Mouse (Mus musculus) stomach, postnatal 0 days (tissue): Measurements from ENCODE around the gene Pou2f3. TPM values are rescaled to one million over a fixed set of nuclear protein-coding genes. Genes with fewer than 3 reads are reported as not detected.

Source experiments
- ATAC-seq: fragments of 200-750 bp; cut with Nextera tagmentation; 2 replicates; pipeline ENCODE4 v1.8.0; 2017; ENCODE audit not compliant: low FRiP score, low TSS enrichment
- DNase-seq: peaks from one replicate; pipeline ENCODE4 v3.0.0-alpha.2; 2016; ENCODE audit warnings: low spot score
- H3K27ac ChIP-seq: fragments of 300-500 bp; sonication (generic); replicated peaks from 2 replicates; pipeline ENCODE4 v1.5.1; 2014; ENCODE audit warnings: mild to moderate bottlenecking, control low read depth
- H3K27me3 ChIP-seq: fragments of 300-500 bp; sonication (generic); 2 replicates; pipeline ENCODE4 v1.6.1; 2014; ENCODE audit warnings: low read length; ENCODE audit not compliant: control insufficient read depth, insufficient read depth
- H3K36me3 ChIP-seq: fragments of 300-500 bp; sonication (generic); 2 replicates; pipeline ENCODE4 v1.6.1; 2014; ENCODE audit warnings: low read length, mixed read lengths; ENCODE audit not compliant: control insufficient read depth, insufficient read depth
- H3K4me1 ChIP-seq: fragments of 300-500 bp; sonication (generic); replicated peaks from 2 replicates; pipeline ENCODE4 v1.6.1; 2014; ENCODE audit warnings: antibody characterized with exemption; ENCODE audit not compliant: control insufficient read depth, insufficient read depth
- H3K4me2 ChIP-seq: fragments of 300-500 bp; sonication (generic); replicated peaks from 2 replicates; pipeline ENCODE4 v1.6.1; 2014; ENCODE audit warnings: low read depth, mild to moderate bottlenecking, control low read depth, moderate library complexity
- H3K4me3 ChIP-seq: fragments of 300-500 bp; sonication (generic); 2 replicates; pipeline ENCODE4 v1.5.1; 2014; ENCODE audit warnings: low read depth, low read length, control low read depth
- H3K9ac ChIP-seq: fragments of 300-500 bp; sonication (generic); 2 replicates; pipeline ENCODE4 v1.6.1; 2014; ENCODE audit warnings: mild to moderate bottlenecking, low read length, control low read depth, mixed read lengths
- H3K9me3 ChIP-seq: fragments of 300-500 bp; sonication (generic); 2 replicates; pipeline ENCODE4 v1.6.1; 2016; ENCODE audit warnings: low read length; ENCODE audit not compliant: control insufficient read depth
- CTCF ChIP-seq: IDR thresholded peaks from 2 replicates; pipeline ENCODE4 v1.5.1; 2016; ENCODE audit warnings: antibody characterized with exemption, low read depth, mild to moderate bottlenecking, moderate library complexity
- EP300 ChIP-seq: optimal IDR thresholded peaks from 2 replicates; pipeline ENCODE3; 2016; ENCODE audit warnings: antibody characterized with exemption
- WGBS: fragments of 180-500 bp; shearing (Covaris S2); extraction: QIAGEN DNeasy Blood & Tissue Kit; methylation state at CpG from one replicate; pipeline ENCODE4 v1.1.7; 2014; 5-methylcytosine and 5-hydroxymethylcytosine counted together
- polyA plus RNA-seq: library from polyadenylated mRNA; unstranded; fragments of >200 nt; fragmentation: Nextera tagmentation; extraction: Ambion mirVana; gene quantifications from 2 replicates; pipeline ENCODE4 v1.2.1, GENCODE M21; 2015

The Pou2f3 gene
- polyA plus RNA-seq, 1 experiment from 2014 or later, result 1.7 TPM

GRCm38 (mm10) chr9:43151779-43152178, 58.4 kb downstream of the Pou2f3 start:
- TF ChIP-seq CTCF (no peak), EP300 (no peak)
- Histone ChIP-seq H3K36me3 (no peaks in the 10 kb centered on the region), H3K27ac (no peak overlapping the region), H3K4me3 (no peak overlapping the region), H3K4me2 (no peak overlapping the region), H3K4me1 (no peaks in the 10 kb centered on the region), H3K9ac (no peak overlapping the region), H3K27me3 (no peaks in the 10 kb centered on the region), H3K9me3 (no peaks in the 10 kb centered on the region)
- DNase-seq (no peak), ATAC-seq (no peak)
- WGBS, result 65% methylated on average over 6 of the region's 6 CpGs

DNA sequence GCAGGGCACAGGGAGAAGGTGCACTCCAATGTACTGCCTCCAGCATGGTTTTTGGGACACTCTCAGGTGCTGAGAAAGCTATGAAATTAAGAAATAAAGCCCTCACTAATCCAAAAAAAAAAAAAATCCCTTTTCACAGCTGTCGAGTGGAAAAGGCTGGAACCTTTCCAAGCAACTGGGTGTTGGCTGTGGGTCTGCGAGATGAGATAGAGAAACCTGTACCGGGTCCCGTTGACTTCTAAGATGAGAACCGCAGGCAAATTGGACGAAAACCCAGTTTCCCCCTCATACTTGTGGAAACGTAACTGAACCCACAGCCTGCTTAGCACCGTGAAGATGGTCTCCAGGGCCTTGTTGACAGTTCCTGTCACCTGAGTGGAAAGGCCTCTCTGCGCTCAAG, 59.2 kb downstream of the Pou2f3 start:
- Histone ChIP-seq H3K4me2 (no peak overlapping the region), H3K9me3 (no peaks in the 10 kb centered on the region), H3K36me3 (no peaks in the 10 kb centered on the region), H3K9ac (no peak overlapping the region), H3K27ac (no peak overlapping the region), H3K4me3 (no peak overlapping the region), H3K27me3 (no peaks in the 10 kb centered on the region), H3K4me1 (no peaks in the 10 kb centered on the region)
- DNase-seq (no peak), ATAC-seq (no peak)
- WGBS, result 51% methylated on average over 9 of the region's 9 CpGs
- no peak for TF ChIP-seq EP300
- no peak for TF ChIP-seq CTCF

DNA sequence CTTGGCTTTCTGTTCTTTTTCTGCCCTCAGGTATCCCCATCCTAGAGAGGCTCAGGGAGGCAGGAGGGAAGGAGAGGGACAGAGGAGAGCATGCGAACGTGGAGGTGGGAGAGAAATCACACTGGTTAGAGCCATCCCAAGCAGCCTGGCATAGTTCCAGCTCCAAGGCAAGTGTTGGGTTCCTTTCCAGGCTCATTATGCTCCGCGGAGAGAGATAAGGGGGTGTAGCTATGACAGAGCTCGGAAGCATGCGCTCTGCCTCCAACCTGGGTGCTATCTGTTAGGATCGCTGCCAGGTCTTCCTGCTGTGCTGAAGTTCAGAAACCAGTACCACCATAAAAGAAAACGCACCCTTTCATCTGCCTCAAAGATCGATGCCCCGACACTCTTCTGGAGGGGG, 60.1 kb downstream of the Pou2f3 start:
- DNase-seq (peak; percentile 47), ATAC-seq (peak; percentile 61; the same call in 1 of the 2 replicates)
- Histone ChIP-seq H3K27ac (no peak overlapping the region), H3K36me3 (no peaks in the 10 kb centered on the region), H3K9ac (no peak overlapping the region), H3K4me2 (no peak overlapping the region), H3K4me1 (no peaks in the 10 kb centered on the region), H3K27me3 (no peaks in the 10 kb centered on the region), H3K9me3 (no peaks in the 10 kb centered on the region), H3K4me3 (no peak overlapping the region)
- TF ChIP-seq EP300 (no peak), CTCF (no peak)
- WGBS, result 18% methylated on average over 10 of the region's 10 CpGs

DNA sequence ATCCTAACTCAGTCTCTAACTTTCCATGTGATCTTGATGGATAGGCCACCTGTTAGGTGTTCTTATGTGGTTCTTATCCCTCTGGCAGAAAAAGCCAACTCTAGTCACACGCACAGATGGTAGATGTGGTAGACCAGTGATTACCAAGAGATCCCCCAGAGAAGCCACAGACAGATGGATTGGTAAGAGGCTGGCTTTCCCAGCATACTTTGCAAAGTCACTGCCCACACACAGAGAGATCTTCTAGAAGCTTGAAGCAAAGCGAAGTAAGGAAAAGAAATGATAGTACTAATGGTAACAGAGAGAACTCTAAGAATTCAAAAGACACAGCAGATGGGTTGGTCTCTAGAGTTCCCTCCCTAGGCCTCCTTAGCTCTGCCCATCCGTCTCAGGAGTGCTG, 60.7 kb downstream of the Pou2f3 start:
- ATAC-seq (no peak), DNase-seq (no peak)
- no peak overlapping the region for H3K4me3 ChIP-seq
- H3K4me1 ChIP-seq, result no peaks in the 10 kb centered on the region
- H3K9ac ChIP-seq, result no peak overlapping the region
- TF ChIP-seq CTCF (no peak), EP300 (no peak)
- 75% methylated on average over 3 of the region's 3 CpGs for WGBS
- H3K36me3 ChIP-seq, result no peaks in the 10 kb centered on the region
- H3K9me3 ChIP-seq, result no peaks in the 10 kb centered on the region
- H3K4me2 ChIP-seq, result no peak overlapping the region
- no peaks in the 10 kb centered on the region for H3K27me3 ChIP-seq
- H3K27ac ChIP-seq, result no peak overlapping the region

DNA sequence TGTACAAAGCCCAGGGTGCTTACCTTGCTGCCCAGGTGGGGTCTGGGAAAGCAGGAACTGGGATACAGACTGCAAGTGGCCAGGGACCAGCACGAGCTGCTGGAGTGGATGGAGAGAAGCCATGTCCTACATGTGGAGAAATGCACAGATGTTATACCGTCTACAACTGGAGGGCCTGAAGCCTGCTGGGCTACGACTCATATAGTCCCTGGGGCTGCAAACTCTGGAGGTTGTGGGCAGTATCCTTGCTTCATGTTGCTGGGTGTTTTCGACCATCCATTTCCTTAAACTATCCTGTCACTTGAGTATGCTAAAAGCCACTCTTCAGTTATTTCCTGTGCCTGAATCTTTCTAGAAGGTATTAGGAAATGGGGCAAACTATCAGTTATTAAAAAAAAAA, 65.0 kb downstream of the Pou2f3 start:
- Histone ChIP-seq H3K4me3 (no peak overlapping the region), H3K27me3 (no peaks in the 10 kb centered on the region)
- 83% methylated on average over 4 of the region's 4 CpGs for WGBS

GRCm38 (mm10) chr9:43144206-43144810, 65.9 kb downstream of the Pou2f3 start:
- TF ChIP-seq CTCF (peak; percentile 73), EP300 (no peak)
- H3K9ac ChIP-seq, result no peak overlapping the region
- DNase-seq (no peak), ATAC-seq (no peak)
- H3K4me1 ChIP-seq, result no peaks in the 10 kb centered on the region
- H3K4me2 ChIP-seq, result no peak overlapping the region
- 61% methylated on average over 12 of the region's 12 CpGs for WGBS
- H3K9me3 ChIP-seq, result no peaks in the 10 kb centered on the region
- no peaks in the 10 kb centered on the region for H3K27me3 ChIP-seq
- no peaks in the 10 kb centered on the region for H3K36me3 ChIP-seq
- no peak overlapping the region for H3K4me3 ChIP-seq
- no peak overlapping the region for H3K27ac ChIP-seq

More for the DNA sequence above, 65.0 kb downstream of the Pou2f3 start:
- Histone ChIP-seq H3K36me3 (no peaks in the 10 kb centered on the region), H3K4me2 (no peak overlapping the region), H3K9me3 (no peaks in the 10 kb centered on the region), H3K9ac (no peak overlapping the region), H3K4me1 (no peaks in the 10 kb centered on the region), H3K27ac (no peak overlapping the region)
- DNase-seq (no peak), ATAC-seq (no peak)
- TF ChIP-seq EP300 (no peak), CTCF (no peak)
